Mouse (Mus musculus): Measurements from ENCODE around the gene Ccdc7a. TPM values are rescaled to one million over a fixed set of nuclear protein-coding genes. Genes with fewer than 3 reads are reported as not detected.

Ccdc7a gene
- total RNA-seq, 1 experiment from 2014 or later: not detected

DNA sequence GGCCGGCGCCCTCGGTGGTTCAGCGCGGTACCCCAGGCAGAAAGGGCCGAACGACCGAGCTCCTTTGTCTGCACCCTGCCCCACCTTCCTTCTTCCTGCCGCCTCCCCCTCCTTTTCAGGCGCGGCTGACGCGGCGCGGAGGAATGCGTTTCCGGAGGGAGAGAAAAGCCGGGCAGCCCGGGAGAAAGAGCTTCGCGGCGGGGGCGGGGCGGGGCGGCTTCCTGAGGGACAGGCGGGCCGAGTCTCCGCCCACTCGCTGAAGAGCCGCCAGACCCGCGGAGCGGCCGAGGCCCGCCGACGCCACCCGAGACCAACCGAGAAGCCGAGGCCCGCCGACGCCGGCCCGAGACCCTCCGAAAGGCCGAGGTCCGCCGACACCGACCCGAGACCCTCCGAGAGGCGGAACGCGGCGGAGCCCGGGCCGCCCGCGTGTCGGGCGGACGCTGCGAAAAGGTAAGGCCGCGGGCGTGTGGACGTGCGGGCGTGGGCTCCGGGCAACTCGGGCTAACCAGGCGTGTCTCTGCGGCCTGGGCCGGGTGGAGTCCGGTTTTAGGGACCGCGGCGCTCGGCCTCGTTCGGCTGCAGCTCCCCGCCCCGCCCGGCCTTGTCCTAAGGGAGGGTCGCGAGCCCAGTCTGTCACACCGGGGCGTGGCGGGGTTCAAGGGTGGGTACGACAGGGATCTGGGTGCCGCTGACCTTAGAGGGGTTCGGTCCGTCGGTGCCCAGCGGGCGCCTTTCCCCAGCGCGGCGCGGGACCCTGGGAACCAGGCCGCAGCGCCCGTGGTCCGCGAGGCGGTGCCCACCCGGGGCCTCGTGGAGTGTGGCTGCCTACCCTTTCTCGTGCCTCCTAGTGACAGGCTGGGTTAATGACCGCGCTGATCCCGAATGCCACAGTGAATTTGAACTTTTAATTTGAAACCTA is 379.5 kb downstream of the Ccdc7a start, which contains the start of gene Itgb1:
Gene Itgb1 (plus strand): TSS at position 148 of the 922 bp plus-strand sequence.
- DNase-seq: peak; percentile 96

DNA sequence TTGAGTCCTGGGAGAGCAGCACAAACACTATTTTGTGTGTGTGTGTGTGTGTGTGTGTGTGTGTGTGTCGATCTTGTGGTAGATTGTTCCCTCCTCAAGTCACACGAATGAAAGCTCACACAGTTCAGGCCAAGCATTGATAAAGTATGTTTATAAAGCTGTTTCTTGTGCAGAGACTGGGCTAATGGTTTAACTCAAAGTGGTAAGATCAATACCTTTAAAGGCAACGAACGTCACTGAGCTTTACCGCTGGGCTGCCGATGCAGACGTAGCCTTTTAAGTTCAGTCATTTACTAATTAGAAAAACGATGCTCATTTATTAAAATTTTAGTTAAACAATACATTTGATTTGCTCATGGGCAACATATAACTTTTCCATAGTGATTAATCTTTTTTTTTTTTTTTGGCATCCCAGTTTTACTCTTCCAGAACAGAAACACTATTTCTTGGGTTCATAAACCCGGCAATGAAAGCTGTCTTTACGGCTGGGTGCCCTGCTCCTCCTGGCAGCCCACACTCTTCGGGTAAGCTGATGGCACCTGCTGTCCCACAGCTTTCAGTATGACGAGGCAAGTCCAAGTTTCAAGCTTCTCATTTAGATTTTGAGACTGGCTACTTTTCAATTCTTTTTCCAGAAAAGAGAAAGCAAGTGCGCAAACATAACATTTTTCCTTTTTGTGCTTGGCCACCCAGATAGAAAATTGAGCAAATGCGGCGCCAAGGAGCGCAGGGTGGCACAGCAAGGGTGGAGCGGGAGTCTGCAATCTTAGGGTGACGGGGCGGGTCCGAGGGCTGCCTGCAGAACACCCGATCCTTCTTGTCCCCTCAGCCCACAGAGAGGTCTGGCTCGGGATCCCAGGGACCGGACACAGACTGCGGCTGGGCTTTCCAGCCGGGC is 380.5 kb downstream of the Ccdc7a start:
- no peak for DNase-seq

Other genes with a start within 250 kb of the Ccdc7a start
- gene Ccdc7b, start 1.6 kb upstream of the Ccdc7a start, total RNA-seq (2021): not detected in 2 replicates
- not detected in 2 replicates for gene Gm10999, start 66.1 kb upstream of the Ccdc7a start, total RNA-seq (2021)
- gene 2610044O15Rik8, start 168.9 kb upstream of the Ccdc7a start, total RNA-seq (2021): 13.7 and 14.8 TPM in 2 replicates